Mouse (Mus musculus) central nervous system, embryonic 11.5 days (tissue): ENCODE measurements around the gene Sgcg. TPM values are rescaled to one million over a fixed set of nuclear protein-coding genes. Genes with fewer than 3 reads are reported as not detected.

ENCODE experiments used
- polyA plus RNA-seq: library from polyadenylated mRNA; depleted of rRNA; stranded (reverse); fragments of >200 nt; gene quantifications from 2 replicates; pipeline ENCODE4 v1.2.3, GENCODE M21; 2012; rRNA removed

The Sgcg gene
- 0.08 and 1.3 TPM in 2 replicates for polyA plus RNA-seq

GRCm38 (mm10) chr14:61258352-61258751, at the start of gene Sgcg:
Gene Sgcg, minus strand, starts transcription at chr14:61258490.

Other genes starting within 250 kb of the Sgcg start
- 48.6 and 55.1 TPM in 2 replicates for gene Tnfrsf19, start 212.0 kb downstream of the Sgcg start, polyA plus RNA-seq
- 5.3 and 7.3 TPM in 2 replicates for gene Sacs, start 120.0 kb downstream of the Sgcg start, polyA plus RNA-seq
- gene Arl11, start 51.3 kb upstream of the Sgcg start, polyA plus RNA-seq, result 0.47 and 0.72 TPM in 2 replicates
- gene Ebpl, start 101.9 kb upstream of the Sgcg start, polyA plus RNA-seq, result 4.3 and 5.4 TPM in 2 replicates
- 35.5 and 57.2 TPM in 2 replicates for gene Kpna3, start 181.4 kb upstream of the Sgcg start, polyA plus RNA-seq